ENCODE assay signal across 8 mouse cellular contexts in genomic region chr17:31856519-31857160, GRCm38 (mm10). TPM values are rescaled to one million over a fixed set of nuclear protein-coding genes. Genes with fewer than 3 reads are reported as not detected.
A peak's percentile ranks its signal among the peaks of the same experiment; 100 is the strongest.
DNase-seq lines count a peak whose midpoint lies in the region; ATAC-seq and TF ChIP-seq lines count a peak whose summit lies in the region.

No protein-coding gene starts in this region.

- WGBS in embryonic facial prominence, embryonic 12.5 days: 39% methylated on average over 17 of the region's 17 CpGs
- 20% methylated on average over 17 of the region's 17 CpGs for WGBS in intestine, postnatal 0 days
- WGBS in limb, embryonic 12.5 days: 27% methylated on average over 17 of the region's 17 CpGs
- whole genome bisulfite sequencing in midbrain, embryonic 12.5 days: 39% methylated on average over 17 of the region's 17 CpGs
- whole genome bisulfite sequencing in spleen, adult 2 months: 51% methylated on average over 17 of the region's 17 CpGs

- ATAC-seq in embryonic facial prominence, embryonic 12.5 days (ENCODE audit: insufficient number of reproducible peaks, insufficient read depth, low FRiP score, low TSS enrichment): peak; percentile 29; the same call in 1 of the 2 replicates
- peak; percentile 64 for ATAC-seq in intestine, postnatal 0 days
- ATAC-seq in limb, embryonic 12.5 days (ENCODE audit: insufficient number of reproducible peaks, insufficient read depth, low FRiP score, low TSS enrichment, low read depth): 0 out of 2 replicates have a peak, but pooled peaks have one; percentile 29
- peak; percentile 34; the same call in 1 of the 2 replicates for ATAC-seq in midbrain, embryonic 12.5 days (ENCODE audit: low FRiP score, low read depth)

- peaks cover 32% of the 10 kb centered on the region for H3K4me1 ChIP-seq in embryonic facial prominence, embryonic 12.5 days
- H3K4me1 ChIP-seq in intestine, postnatal 0 days (replicated peaks; ENCODE audit: control insufficient read depth, insufficient read depth, low read length): peaks cover 7% of the 10 kb centered on the region; the same call in 1 of the 2 replicates
- peaks cover 41% of the 10 kb centered on the region for H3K4me1 ChIP-seq in limb, embryonic 12.5 days (replicated peaks)
- H3K4me1 ChIP-seq in midbrain, embryonic 12.5 days: peaks cover 35% of the 10 kb centered on the region
- peaks cover 14% of the 10 kb centered on the region; the same call in 1 of the 2 replicates for H3K4me1 ChIP-seq in spleen, adult 2 months (ENCODE audit: control insufficient read depth, insufficient read depth, insufficient read length)

- H3K27ac ChIP-seq in embryonic facial prominence, embryonic 12.5 days: peak overlapping the region; percentile 79
- H3K27ac ChIP-seq in intestine, postnatal 0 days (ENCODE audit: low read depth, low read length): peak overlapping the region; percentile 83
- H3K27ac ChIP-seq in limb, embryonic 12.5 days: peak overlapping the region; percentile 83
- H3K27ac ChIP-seq in midbrain, embryonic 12.5 days (replicated peaks): peak overlapping the region; percentile 49
- peak overlapping the region; percentile 54 for H3K27ac ChIP-seq in spleen, adult 2 months (ENCODE audit: insufficient read depth, low read length)

- H3K27me3 ChIP-seq in embryonic facial prominence, embryonic 12.5 days: no peaks in the 10 kb centered on the region
- no peaks in the 10 kb centered on the region for H3K27me3 ChIP-seq in intestine, postnatal 0 days (replicated peaks; ENCODE audit: control insufficient read depth, insufficient read depth, low read length)
- no peaks in the 10 kb centered on the region for H3K27me3 ChIP-seq in limb, embryonic 12.5 days
- H3K27me3 ChIP-seq in midbrain, embryonic 12.5 days: no peaks in the 10 kb centered on the region
- H3K27me3 ChIP-seq in spleen, adult 2 months (ENCODE audit: control insufficient read depth, insufficient read depth, low read length): no peaks in the 10 kb centered on the region

- H3K9ac ChIP-seq in embryonic facial prominence, embryonic 12.5 days: peak overlapping the region; percentile 51
- H3K9ac ChIP-seq in intestine, postnatal 0 days (ENCODE audit: low read depth, low read length): no peak overlapping the region
- peak overlapping the region; percentile 48 for H3K9ac ChIP-seq in limb, embryonic 12.5 days (replicated peaks)
- peak overlapping the region; percentile 46; the same call in 1 of the 2 replicates for H3K9ac ChIP-seq in midbrain, embryonic 12.5 days (replicated peaks)

- H3K9me3 ChIP-seq in embryonic facial prominence, embryonic 12.5 days: no peaks in the 10 kb centered on the region
- H3K9me3 ChIP-seq in intestine, postnatal 0 days (ENCODE audit: control insufficient read depth): no peaks in the 10 kb centered on the region
- H3K9me3 ChIP-seq in limb, embryonic 12.5 days: no peaks in the 10 kb centered on the region
- no peaks in the 10 kb centered on the region for H3K9me3 ChIP-seq in midbrain, embryonic 12.5 days

- peak; percentile 18 to 24 for DNase-seq in left cerebral cortex, adult 18-20 months (ENCODE audit: low spot score in 2 of 2)
- no peak for DNase-seq in left cerebral cortex, adult 11 months (ENCODE audit: low spot score)
- peak; percentile 100 for DNase-seq in heart, adult 11 months
- DNase-seq in spleen, adult 2 months (ENCODE audit: low read depth in 1 of 2, low spot score in 2 of 2): no peak

- TF ChIP-seq POLR2A in spleen, adult 2 months (IDR thresholded peaks at IDR 0.05; ENCODE audit: low read depth, low read length): no peak

- no peaks in the 10 kb centered on the region for H3K36me3 ChIP-seq in embryonic facial prominence, embryonic 12.5 days
- no peaks in the 10 kb centered on the region for H3K36me3 ChIP-seq in intestine, postnatal 0 days (ENCODE audit: control insufficient read depth, insufficient read depth)
- H3K36me3 ChIP-seq in limb, embryonic 12.5 days: no peaks in the 10 kb centered on the region
- H3K36me3 ChIP-seq in midbrain, embryonic 12.5 days: 0 out of 2 replicates have a peak, but pooled peaks cover 5% of the 10 kb centered on the region
- H3K36me3 ChIP-seq in spleen, adult 2 months (ENCODE audit: control insufficient read depth, insufficient read depth, low read length): peaks cover 3% of the 10 kb centered on the region; the same call in 1 of the 2 replicates

- peak overlapping the region; percentile 88 for H3K4me3 ChIP-seq in embryonic facial prominence, embryonic 12.5 days
- peak overlapping the region; percentile 35 for H3K4me3 ChIP-seq in intestine, postnatal 0 days (ENCODE audit: low read depth, low read length)
- H3K4me3 ChIP-seq in limb, embryonic 12.5 days (replicated peaks): peak overlapping the region; percentile 82
- peak overlapping the region; percentile 89 for H3K4me3 ChIP-seq in midbrain, embryonic 12.5 days
- no peak overlapping the region for H3K4me3 ChIP-seq in spleen, adult 2 months (ENCODE audit: extremely low read depth, insufficient read depth, insufficient read length)

- H3K4me2 ChIP-seq in embryonic facial prominence, embryonic 12.5 days (replicated peaks): peak overlapping the region; percentile 90
- peak overlapping the region; percentile 97 for H3K4me2 ChIP-seq in intestine, postnatal 0 days (replicated peaks; ENCODE audit: low read depth)
- peak overlapping the region; percentile 88 for H3K4me2 ChIP-seq in limb, embryonic 12.5 days
- H3K4me2 ChIP-seq in midbrain, embryonic 12.5 days (replicated peaks): peak overlapping the region; percentile 52

- TF ChIP-seq CTCF in intestine, postnatal 0 days (IDR thresholded peaks at IDR 0.05; ENCODE audit: low read depth): peak; percentile 15; the same call in 1 of the 2 replicates
- TF ChIP-seq CTCF in spleen, adult 2 months (IDR thresholded peaks at IDR 0.05; ENCODE audit: extremely low read depth, insufficient read depth, insufficient read length, insufficient replicate concordance): no peak

RNA-seq across cellular contexts. Expression of gene Sik1, which starts 1.0 kb away (rescaled TPM):
- 10 to 100 TPM; 28.3 to 37.8 TPM for total RNA-seq in left cerebral cortex, adult 18-20 months (2021)
- polyA plus RNA-seq in embryonic facial prominence, embryonic 12.5 days (2016; fragmentation: Nextera tagmentation; extraction: Ambion mirVana): 13.0 and 15.8 TPM in 2 replicates
- polyA plus RNA-seq in intestine, postnatal 0 days (2015; fragmentation: Nextera tagmentation; extraction: Ambion mirVana): 2.9 and 3.8 TPM in 2 replicates
- polyA plus RNA-seq in limb, embryonic 12.5 days (2016; fragmentation: Nextera tagmentation; extraction: Ambion mirVana): 14.1 and 15.2 TPM in 2 replicates
- polyA plus RNA-seq in midbrain, embryonic 12.5 days (2016; fragmentation: Nextera tagmentation; extraction: Ambion mirVana): 14.6 and 15.0 TPM in 2 replicates
- 56.4 and 67.8 TPM in 2 replicates for polyA plus RNA-seq in spleen, adult 2 months (2012; rRNA removed)

Comparison
In these comparisons a context has a peak if more than half of its experiments do, and no peak if none do; other contexts are left out.
1. DNase-seq: peak in left cerebral cortex, adult 18-20 months (2 of 2) and heart, adult 11 months (single experiment); none in left cerebral cortex, adult 11 months (single experiment) and spleen, adult 2 months (0 of 2).
2. Peak in every context shown above with its lines, with median percentiles within 50 percentile points of each other: ATAC-seq, H3K27ac ChIP-seq and H3K4me2 ChIP-seq.